Mouse (Mus musculus): ENCODE results near the gene Rxfp3.

GRCm38 (mm10) chr15:11003791-11004190 is 34.0 kb downstream of the Rxfp3 start:
- TF ChIP-seq CTCF (IDR thresholded peaks at IDR 0.05; ENCODE audit: low read depth, low read length) = no peak
- no peak for TF ChIP-seq POLR2A (IDR thresholded peaks at IDR 0.05; ENCODE audit: borderline replicate concordance, low read depth, low read length)

All from bone marrow macrophage, adult 2 months (primary cell).